Mouse (Mus musculus) spleen, postnatal 14 days (tissue): ENCODE results near the gene Itgb5.

Experiments used
- DNase-seq, 2 experiments: peaks; one replicate each; pipeline ENCODE4 v3.0.0; 2021 to 2022; ENCODE audit warnings: low spot score in 2 of 2

Itgb5 gene

DNA sequence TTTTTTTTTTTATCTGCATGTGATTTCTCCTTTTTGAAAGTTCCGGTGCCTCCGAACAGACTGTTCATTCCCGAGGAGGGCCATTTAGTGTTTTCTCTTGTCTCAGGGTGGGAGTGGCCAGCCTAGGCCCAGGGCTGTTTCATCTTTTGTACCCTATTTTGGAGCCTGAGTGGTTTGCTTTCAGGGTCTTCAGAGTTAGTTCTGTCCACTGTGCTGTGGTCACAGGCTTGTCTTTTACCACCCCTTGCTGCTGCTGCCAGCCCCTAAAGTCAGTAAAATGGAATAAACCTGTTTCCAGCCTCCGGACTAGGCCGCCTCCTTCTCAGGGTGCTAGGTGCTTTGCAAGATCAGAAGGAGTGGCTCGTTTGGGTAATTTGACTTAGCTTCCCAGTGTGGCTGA is 2.6 kb downstream of the Itgb5 start:
- no peak for DNase-seq

DNA sequence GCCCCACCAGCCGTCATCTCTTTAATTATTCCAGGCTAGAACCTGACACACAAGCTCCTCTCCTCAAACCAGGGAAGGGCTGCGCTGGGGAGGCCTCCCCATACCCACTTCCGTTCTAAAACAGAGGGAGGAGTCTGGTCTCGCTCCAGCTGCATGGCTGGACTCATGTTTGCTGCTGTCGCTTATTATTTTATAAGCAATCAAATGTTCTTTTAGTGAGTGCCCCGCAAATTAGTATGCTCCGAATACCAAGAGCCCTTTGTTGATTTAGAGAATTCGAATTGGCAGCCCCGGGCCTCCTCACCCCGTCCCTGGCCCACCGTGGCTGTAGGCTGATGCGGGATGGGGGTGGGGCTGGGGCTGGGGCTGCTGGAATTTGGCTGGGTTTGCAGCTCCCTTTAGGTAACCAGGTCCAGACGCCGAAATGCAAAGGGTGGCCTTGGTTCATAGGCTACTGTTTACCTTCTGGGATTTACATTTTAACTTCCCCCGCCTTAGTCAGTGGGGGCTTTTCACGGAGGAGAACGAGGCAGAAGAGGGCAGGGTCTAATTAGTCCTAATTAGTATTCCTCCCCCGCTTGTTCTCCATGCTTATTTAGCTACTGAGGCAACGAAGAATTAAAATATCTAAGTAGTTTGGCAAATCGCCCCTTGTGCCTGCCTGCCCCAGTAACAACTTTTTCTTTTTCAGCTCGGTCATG is 3.4 kb downstream of the Itgb5 start:
- no peak for DNase-seq

DNA sequence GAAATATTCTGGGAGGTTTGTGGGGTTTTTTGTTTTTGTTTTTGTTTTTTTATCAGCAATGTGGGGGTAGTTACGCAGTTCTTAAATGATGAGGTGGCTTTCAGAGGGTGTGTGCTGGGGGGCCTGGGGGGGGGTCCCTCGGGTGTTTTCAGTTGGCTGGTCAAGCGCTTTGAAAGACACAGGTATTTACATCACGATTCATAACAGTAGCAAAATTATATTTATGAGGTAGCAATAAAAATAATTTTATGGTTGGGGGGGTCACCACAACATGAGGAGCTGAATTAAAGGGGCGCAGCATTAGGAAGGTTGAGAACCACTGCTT is 3.9 kb downstream of the Itgb5 start:
- DNase-seq: no peak

DNA sequence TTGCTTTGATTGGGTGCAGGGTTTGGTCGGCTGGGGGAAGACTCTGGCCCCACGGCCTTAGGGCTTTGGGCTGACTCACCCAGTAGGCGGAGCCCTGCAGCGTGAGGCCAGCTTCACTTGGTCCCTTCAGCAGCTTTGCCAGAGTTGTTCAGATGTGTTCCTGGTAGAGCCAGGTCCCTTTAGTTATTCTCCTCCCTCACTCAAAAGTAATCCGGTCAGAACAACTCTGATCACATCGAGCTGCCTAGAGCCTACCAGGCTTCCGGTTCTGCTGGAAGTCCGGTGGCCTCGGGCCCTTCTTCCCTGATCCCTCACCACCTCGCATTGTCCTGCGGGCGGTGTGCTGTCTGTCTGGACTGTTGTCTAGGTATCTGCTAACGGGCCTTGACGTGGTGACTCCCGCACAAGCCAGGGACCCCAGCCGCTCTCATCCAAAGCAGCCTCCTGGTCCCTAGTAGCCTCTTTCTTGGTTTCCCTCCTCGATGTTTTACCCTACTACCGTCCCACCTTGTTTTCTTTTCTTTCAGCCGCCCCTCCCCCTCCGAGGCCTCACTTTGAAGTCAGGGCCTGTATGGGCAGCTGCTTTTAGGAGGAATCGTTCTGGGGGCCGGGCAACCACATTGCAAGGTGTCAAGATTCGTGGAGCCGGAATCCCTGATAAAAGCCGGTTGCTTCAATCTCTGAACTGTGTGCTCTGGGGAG is 4.5 kb downstream of the Itgb5 start:
- DNase-seq: no peak

DNA sequence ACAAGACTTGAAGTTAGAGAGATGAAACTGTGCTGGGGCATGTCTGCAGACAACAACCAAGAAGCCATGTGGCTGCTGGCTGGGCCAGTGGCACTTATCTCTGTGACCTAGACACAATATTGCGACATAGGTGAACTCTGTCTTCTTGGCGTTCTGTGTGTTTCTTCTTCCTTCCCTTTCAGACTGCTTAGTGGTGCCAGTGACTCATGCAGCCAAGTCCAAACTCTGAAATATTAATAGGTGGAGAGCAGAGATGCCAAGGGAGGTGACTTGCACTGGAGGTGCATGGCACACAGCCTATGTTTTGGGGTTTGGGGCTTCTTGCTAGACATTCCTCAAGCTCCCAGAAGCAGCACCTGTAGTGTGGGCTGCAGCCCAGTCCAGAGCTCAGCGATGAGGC is 7.2 kb downstream of the Itgb5 start:
- no peak for DNase-seq

DNA sequence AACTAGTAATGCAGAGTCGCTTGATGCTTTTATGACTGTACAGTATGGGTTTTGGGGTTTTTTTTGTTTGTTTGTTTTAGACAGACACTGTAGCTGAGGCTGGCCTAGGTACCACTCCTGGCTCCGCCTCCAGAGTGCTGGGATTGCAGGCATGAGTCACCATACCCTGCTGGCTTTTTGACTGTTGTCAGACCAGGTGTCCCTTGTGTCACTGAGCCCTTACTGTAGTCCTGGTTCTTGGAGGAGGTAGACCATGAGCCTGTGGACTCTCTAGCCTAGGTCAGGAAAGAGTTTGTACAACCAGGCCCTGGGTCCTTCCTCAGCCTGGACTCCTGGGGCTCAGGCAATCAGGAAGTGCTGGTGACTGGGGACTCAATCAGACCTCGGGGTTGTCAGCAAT is 7.7 kb downstream of the Itgb5 start:
- no peak for DNase-seq

DNA sequence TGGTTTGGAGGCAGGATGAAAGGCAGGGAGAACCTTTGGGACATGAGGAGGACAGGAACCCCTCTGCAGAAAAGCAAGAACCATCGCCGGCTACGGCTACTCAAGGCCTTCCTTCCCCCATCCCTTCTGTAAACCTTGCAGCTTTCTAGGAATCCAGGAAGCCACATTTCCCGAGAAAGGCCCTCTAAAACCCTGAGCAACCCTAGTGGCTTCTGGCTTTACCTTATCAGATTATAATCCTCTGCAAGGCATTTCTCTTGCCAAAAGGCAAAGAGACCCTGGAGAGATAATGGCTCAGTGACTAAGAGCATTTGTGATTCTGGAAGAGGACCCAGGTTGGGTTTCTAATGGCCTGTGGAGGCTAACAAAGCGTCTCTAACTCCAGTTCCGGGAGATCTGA is 11.2 kb downstream of the Itgb5 start:
- DNase-seq: no peak

DNA sequence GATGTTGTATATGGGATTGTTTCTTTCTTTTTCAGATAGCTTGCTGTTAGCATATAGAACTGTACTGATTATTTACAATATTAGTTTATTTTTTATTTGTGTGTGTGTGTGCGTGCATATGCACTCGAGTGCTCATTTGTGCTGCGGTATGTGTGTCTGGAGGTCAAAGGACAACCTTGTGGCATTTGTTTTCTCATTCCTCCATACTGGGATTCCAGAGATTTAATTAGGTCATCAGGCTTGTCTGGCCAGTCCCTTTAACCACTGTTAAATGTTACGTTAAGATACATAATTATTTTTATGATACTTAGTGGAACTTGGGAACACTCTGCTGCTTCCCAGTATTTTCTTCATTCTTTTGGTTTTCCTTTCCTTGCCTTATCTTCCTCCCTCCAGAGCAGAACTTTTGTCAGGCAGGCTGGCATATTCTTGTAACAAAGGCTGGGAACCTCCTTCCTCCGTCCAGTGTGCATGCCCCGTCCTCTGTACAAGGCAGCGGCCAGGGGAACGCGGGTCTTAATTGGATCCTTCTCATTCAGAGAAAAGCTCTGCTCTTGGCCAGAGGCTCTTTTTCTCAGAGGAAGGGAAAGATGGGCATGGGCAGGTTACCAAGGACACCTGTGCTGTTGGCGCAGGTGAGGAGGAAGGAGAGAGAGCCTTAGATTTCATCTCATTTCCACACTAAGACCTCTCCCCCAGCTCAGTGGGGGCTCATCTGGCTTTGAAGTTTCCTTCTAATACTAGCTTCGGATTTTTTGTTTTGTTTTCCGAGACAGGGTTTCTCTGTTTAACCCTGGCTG is 12.8 kb downstream of the Itgb5 start:
- no peak for DNase-seq

DNA sequence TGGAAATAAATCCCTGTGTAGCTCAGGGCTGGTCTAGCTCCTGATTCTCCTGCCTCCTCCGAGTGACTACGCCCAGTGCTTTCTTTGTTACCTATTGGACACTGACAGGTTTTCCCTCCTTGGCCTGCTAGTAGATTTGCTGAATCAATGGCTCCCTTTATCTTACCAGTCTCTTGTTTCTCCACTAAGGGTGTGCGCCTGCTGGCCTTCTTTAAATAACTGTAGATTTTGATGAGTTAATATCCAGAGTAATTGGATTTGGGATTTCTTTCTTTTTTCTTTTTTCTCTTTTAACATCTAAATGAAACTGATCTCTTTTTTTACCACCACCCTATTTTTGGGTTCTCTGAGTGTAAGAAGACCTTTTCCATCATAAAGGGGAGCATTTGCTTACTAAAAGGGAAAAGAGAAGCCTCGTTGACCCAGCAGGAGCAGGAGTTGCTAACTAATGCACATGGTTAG is 14.7 kb downstream of the Itgb5 start:
- DNase-seq: no peak

DNA sequence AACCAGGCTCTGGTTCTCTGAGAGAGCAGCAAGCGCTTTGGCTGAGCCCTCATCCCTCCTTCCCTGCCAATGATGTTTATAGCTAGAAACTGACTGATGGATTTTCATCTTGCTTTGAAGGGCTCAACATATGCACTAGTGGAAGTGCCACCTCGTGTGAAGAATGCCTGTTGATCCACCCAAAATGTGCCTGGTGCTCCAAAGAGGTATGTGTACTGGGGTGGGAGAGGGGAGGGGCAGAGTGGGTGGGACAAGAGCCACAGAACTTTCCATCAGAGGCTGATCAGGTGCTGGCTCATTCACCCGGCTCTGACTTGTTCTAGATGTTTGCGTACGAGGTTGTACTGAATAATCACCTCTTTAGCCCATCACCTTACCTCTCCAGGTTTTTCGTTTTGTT is 15.4 kb downstream of the Itgb5 start:
- no peak for DNase-seq

DNA sequence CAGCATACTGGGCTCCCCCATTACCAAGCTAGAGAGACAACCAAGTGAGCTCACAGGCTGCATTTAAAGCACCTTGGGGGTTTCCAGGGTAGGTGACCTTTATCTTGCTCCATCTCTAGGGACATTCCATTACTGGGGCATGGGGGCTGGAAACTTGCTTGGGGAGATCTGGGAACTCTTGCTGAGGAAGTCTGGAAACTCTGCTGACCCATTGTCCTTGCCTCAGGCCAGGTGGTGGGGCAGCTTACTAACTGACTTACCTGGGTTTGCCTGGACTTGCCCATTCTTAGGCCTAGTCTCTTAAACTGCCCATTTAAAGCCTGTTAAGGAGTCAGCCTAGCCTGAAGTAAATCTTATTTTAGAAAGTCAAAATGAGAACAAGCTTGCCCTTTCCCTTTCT is 23.8 kb downstream of the Itgb5 start:
- DNase-seq: no peak

DNA sequence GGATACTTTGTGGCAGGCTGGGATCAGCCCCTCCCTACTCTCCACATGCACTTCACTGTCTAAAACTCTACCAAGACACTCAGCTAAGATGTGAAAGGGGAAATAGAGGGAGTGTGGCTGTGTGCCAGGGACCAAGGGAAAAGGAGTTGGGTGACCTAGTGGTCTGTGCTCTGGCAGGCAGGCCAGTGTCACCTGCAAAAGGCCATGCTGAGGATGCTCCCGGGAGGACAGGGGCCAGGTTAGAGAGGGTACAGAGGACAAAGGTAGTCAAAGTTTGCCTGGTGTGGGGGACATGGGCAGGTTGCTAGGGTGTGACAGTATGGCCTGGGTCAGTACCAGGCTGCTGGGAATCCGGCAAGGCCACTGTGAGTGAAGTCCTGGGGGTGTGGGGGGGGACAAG is 29.3 kb downstream of the Itgb5 start:
- DNase-seq: no peak

DNA sequence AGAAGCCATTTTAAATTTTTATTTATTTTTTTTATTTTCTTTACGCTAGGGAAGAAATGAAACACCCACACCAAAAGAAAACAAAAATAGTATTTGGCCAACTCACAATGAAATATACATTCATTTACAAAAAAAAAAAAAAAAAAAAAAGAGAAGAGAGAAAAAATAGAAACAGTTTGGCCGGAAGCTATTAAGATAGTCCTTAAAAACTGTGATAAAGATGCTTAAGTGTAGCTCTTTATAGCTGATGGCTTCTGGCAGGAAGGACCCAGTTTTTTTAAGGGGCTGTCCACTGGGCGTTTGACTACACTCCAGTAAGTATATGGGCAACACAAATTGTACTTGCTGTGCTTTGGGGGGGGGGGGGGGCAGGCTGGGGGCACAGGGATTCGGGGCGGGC is 29.9 kb downstream of the Itgb5 start:
- DNase-seq: no peak

DNA sequence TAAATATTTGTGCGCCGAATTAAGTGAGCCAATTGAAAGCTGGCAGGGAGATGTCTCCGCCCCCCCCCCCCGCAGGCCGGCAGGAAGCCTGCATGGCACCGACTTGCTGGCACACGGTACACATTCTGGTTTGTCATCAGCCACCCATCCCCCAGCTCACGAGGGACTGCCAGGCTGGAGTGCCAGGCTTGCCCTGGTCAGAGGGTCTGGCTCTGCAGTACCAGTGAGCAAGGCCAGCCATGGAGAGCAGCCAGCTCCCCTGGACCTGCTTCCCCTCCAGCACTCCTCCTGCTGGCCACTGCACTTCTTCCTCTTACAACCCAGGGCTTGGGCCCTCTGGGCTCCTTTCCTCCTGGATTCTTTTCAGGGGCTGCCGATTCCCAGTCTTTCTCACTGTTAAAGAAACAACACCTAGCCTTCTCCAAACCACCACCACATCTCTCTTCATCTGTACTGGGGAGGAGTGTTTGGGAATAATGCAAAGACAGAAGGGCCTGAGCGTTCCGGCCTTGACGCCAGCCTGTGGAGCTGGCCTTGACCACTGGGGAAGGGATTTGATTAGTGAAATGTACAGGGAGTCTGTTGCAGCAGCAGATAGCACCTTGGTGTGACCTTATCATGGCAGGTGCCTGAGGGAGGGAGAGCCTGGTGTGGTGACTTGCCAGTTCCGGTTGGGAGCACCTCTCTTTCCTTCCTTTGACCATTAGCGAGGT is 30.7 kb downstream of the Itgb5 start:
- DNase-seq: no peak

DNA sequence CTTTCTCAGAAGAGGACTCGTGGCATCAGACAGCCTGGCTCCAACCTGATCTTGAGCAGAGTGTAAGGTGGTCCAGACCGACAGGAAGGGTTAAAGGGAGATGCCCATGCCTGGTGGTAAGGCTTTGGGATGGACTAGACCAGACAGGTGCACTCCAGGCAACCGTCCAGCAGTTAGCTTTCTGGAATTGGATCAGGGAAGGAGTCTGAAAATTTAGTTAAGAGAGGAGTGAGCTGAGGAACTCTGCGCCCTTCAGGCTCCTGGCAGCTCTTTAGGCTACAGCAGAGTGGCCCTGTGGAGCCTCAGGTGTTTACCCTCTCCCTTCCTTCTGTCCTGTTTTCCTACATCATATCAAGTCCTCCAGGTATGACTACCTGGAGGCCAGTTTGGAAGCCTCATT is 32.9 kb downstream of the Itgb5 start:
- no peak for DNase-seq

DNA sequence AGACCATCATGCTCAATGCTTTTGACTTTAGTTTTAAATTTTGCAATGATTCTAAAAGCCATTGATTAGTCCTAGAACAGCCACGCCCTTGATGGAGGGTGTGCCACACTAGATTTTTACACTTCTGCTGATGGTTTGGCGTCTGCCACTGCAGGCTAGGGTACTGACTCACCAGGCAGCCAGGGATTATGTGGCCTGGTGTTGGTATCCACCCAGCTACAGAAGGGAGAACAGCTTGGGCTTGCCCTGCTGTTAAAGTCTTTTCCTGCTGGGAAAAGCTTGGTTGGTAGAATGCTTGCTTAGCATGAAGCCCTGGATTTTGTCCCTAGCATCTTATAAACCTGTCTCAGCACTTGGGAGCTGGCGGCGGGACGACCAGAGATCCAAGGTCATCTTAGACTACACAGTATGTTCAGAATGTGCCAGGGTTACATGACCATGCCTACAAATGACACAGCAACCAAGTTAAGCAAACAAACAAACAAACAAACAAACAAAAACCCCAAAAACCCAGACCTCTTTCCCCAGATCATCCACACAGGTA is 33.8 kb downstream of the Itgb5 start:
- DNase-seq: no peak

DNA sequence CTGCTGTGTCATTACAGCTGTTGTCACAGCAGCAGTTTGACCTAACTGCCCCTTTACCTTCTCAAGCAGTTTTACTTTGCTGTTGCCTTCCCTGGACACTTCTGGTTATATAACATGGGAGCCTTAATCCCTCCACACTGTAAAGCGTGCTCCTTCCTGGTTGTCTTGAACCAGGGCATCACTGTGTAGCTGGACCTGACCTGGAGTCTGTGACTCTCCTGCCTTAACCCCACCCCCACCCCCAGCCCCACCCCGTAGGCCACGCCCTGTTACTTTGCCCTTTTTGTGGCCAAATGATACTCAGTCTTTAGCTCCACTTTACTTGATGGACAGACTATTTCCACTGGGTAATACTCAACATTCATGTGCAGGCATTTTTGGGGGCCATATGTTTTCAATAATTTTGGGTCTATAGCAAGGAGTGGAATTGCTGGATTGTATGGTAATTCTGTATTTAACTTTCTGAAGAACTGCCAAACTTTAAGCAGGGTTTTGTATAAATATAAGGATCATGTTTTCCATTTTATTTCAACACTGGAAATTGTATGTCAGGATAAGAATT is 40.8 kb downstream of the Itgb5 start:
- DNase-seq: no peak

DNA sequence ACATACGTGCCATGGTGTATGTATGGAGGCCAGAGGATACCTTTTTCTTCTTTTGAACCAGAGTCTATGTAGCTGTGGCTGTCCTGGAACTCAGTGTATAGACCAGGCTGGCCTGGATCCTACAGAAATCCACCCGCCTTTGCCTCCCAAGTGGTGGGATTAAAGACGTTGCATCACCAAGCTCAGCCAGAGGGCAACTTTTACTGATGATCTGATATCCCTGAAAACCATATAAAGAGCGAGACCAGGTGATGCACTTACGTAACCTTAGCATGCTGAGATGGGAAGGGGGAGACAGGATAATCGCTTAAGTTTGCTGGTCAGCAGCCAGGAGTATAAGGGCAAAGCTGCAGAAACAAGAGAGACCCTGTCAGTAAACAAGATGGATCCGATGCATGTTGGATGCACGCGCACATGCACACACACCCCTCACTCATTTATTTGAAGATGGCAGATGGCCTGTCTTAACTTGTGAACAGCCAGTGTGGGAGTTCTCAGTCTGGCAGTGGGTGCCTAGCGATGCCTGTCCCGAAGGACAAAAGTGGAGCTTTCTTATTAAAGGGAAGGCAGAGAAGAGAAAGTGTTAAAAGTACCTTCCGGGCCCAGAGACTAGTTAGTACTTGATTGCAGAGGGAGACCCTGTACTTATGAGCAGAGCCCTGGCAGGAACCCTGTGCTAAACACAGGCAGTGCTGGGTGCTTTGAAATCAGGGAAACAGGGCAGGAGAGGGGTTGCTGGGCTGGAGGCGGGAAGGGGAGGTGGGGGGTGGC is 41.7 kb downstream of the Itgb5 start:
- DNase-seq: no peak

DNA sequence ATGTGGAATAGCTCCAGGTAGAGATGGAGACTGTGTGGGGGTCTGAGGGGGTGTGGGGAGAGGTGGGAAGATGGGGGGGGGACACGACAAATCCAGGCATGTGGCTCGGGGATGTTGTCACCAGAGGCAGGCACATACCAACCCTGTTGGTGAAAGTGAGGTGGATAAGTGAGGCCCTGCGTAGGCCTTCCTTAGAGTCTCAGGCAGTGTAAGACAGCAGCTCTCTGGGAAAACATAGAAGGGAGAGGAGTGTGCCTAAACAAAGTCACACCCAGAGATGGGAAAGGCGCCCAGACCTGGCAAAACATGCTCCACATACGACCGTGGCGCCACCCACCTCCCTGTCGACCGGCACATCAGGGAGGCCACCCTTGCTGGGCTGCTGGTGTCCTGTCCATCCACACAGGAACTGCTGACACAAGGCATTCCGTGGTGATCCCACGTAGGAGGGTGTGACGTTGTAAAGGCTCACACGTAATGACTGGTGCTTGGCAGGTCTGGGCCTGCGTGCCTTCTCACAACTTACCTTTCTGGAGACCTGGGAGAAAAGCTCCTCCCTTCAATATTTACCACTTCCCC is 42.5 kb downstream of the Itgb5 start:
- DNase-seq: no peak

DNA sequence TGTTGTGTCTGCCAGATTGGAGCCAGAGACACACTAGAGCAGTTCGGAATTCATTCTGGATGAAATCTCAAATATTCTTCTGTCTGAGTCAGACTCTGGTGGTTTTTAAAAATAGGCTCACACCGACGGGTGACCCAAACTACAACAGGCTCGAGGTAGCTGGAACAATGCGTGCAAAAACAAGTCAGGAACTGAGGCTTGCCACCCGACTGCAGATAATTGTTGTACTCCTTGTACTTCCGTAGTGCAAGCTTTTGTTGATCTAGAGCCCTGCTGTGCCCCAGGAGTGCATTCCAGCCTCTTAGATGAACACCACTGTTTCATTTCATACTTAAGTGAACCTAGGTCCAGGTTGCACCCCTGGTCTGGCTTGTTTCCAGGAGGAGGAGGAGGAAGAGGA is 43.8 kb downstream of the Itgb5 start:
- DNase-seq: no peak
